Mouse (Mus musculus) stomach, postnatal 0 days (tissue): ENCODE data around the gene Mertk.

ENCODE experiments used
- CTCF ChIP-seq: IDR thresholded peaks from 2 replicates; pipeline ENCODE4 v1.5.1; 2016; ENCODE audit warnings: antibody characterized with exemption, low read depth, mild to moderate bottlenecking, moderate library complexity
- EP300 ChIP-seq: optimal IDR thresholded peaks from 2 replicates; pipeline ENCODE3; 2016; ENCODE audit warnings: antibody characterized with exemption

DNA sequence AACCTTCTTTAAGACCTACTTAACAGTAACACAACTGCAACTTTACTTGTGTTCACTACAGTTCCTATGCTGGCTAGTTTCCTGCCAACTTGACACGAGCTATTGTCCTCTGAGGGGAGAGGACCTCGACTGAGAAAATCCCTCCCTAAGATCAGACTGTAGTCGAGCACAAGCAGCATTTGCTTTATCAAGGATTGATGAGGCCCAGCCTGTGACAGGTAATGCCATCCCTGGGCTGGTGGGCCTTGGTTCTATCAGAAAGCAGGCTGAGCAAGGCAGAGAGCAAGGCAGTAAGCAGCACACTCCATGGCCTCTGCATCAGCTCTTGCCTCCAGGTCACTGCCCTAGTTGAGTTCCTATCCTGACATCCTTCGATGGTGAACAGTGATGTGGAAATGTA, 5.5 kb upstream of the Mertk start:
- no peak for TF ChIP-seq CTCF
- TF ChIP-seq EP300 = no peak
